Mouse (Mus musculus) ES-Bruce4 (cell line): Measurements from ENCODE around the gene Lcmt1. TPM values are rescaled to one million over a fixed set of nuclear protein-coding genes. Genes with fewer than 3 reads are reported as not detected.

Experiments used
- H3K27ac ChIP-seq: 2 replicates; pipeline ENCODE4 v1.5.1; 2012; ENCODE audit warnings: low read length, inconsistent platforms; ENCODE audit not compliant: insufficient read depth
- H3K27me3 ChIP-seq: 2 replicates; pipeline ENCODE4 v1.6.1; 2012; ENCODE audit warnings: mild to moderate bottlenecking, low read length, inconsistent platforms; ENCODE audit not compliant: control insufficient read depth, poor library complexity, insufficient read depth, severe bottlenecking
- H3K36me3 ChIP-seq: 2 replicates; pipeline ENCODE4 v1.6.1; 2012; ENCODE audit warnings: inconsistent platforms, mild to moderate bottlenecking, low read length, moderate library complexity; ENCODE audit not compliant: control insufficient read depth, poor library complexity, insufficient read depth, severe bottlenecking
- H3K4me1 ChIP-seq: one replicate; pipeline ENCODE4 v1.8.1; 2011; ENCODE audit warnings: low read length; ENCODE audit not compliant: control insufficient read depth, insufficient read depth
- H3K4me3 ChIP-seq: 2 replicates; pipeline ENCODE4 v1.5.1; 2011; ENCODE audit warnings: low read depth, mild to moderate bottlenecking, low read length
- H3K9ac ChIP-seq: 2 replicates; pipeline ENCODE4 v1.6.1; 2012; ENCODE audit warnings: low read depth, mild to moderate bottlenecking, inconsistent platforms; ENCODE audit not compliant: poor library complexity, severe bottlenecking
- H3K9me3 ChIP-seq: replicated peaks from 2 replicates; pipeline ENCODE4 v1.6.1; 2012; ENCODE audit warnings: mild to moderate bottlenecking, low read length, inconsistent platforms; ENCODE audit not compliant: control insufficient read depth, poor library complexity, insufficient read depth, severe bottlenecking
- CTCF ChIP-seq: IDR thresholded peaks from one replicate; pipeline ENCODE4 v1.8.1; 2011; ENCODE audit warnings: low read depth, low read length
- EP300 ChIP-seq: IDR thresholded peaks from 2 replicates; pipeline ENCODE4 v1.6.1; 2011; ENCODE audit warnings: low read depth, low read length; ENCODE audit not compliant: insufficient read depth
- POLR2A ChIP-seq: IDR thresholded peaks from one replicate; pipeline ENCODE4 v1.8.1; 2011; ENCODE audit warnings: low read length; ENCODE audit not compliant: insufficient read depth
- polyA plus RNA-seq: library from polyadenylated mRNA; stranded (reverse); fragments of >200 nt; gene quantifications from 2 replicates; pipeline ENCODE4 v1.2.4, GENCODE M21; 2011; ENCODE audit warnings: low read depth; ENCODE audit not compliant: missing spikeins, insufficient read depth, insufficient read length

Lcmt1 gene
- polyA plus RNA-seq, 1 experiment, result 49.9 TPM

GRCm38 (mm10) chr7:123389686-123390280 lies 20.2 kb downstream of the Lcmt1 start:
- Histone ChIP-seq H3K27me3 (no peaks in the 10 kb centered on the region), H3K4me1 (no peaks in the 10 kb centered on the region), H3K9me3 (no peaks in the 10 kb centered on the region), H3K27ac (no peak overlapping the region), H3K4me3 (no peak overlapping the region), H3K9ac (no peak overlapping the region), H3K36me3 (peaks cover 5% of the 10 kb centered on the region; the same call in 1 of the 2 replicates)
- TF ChIP-seq POLR2A, result no peak
- no peak for TF ChIP-seq CTCF
- no peak for TF ChIP-seq EP300

GRCm38 (mm10) chr7:123394271-123394670 lies 24.7 kb downstream of the Lcmt1 start:
- Histone ChIP-seq H3K36me3 (no peaks in the 10 kb centered on the region), H3K27me3 (no peaks in the 10 kb centered on the region), H3K27ac (no peak overlapping the region), H3K9me3 (no peaks in the 10 kb centered on the region), H3K4me3 (no peak overlapping the region), H3K9ac (no peak overlapping the region), H3K4me1 (peaks cover 2% of the 10 kb centered on the region)
- TF ChIP-seq CTCF (no peak), EP300 (no peak), POLR2A (no peak)

- H3K36me3 ChIP-seq, result peaks cover 11% of the 10 kb centered on the region
- no peak overlapping the region for H3K9ac ChIP-seq
- H3K27me3 ChIP-seq, result no peaks in the 10 kb centered on the region
- TF ChIP-seq EP300, result no peak
- no peak for TF ChIP-seq CTCF
- no peak for TF ChIP-seq POLR2A
- H3K4me1 ChIP-seq, result peaks cover 2% of the 10 kb centered on the region
- no peak overlapping the region for H3K27ac ChIP-seq
- H3K4me3 ChIP-seq, result no peak overlapping the region
- H3K9me3 ChIP-seq, result no peaks in the 10 kb centered on the region
These were observed 27.3 kb downstream of the Lcmt1 start for GRCm38 (mm10) chr7:123396900-123397299.

- Histone ChIP-seq H3K27me3 (no peaks in the 10 kb centered on the region), H3K4me3 (no peak overlapping the region), H3K9me3 (no peaks in the 10 kb centered on the region), H3K27ac (no peak overlapping the region), H3K4me1 (peaks cover 2% of the 10 kb centered on the region), H3K9ac (no peak overlapping the region), H3K36me3 (peaks cover 13% of the 10 kb centered on the region)
- TF ChIP-seq CTCF (no peak), EP300 (no peak), POLR2A (no peak)
These were observed 27.8 kb downstream of the Lcmt1 start for GRCm38 (mm10) chr7:123397369-123397768.

GRCm38 (mm10) chr7:123397931-123398330 lies 28.3 kb downstream of the Lcmt1 start:
- Histone ChIP-seq H3K27me3 (no peaks in the 10 kb centered on the region), H3K27ac (no peak overlapping the region), H3K9me3 (no peaks in the 10 kb centered on the region), H3K4me3 (no peak overlapping the region), H3K9ac (no peak overlapping the region), H3K4me1 (peaks cover 2% of the 10 kb centered on the region), H3K36me3 (peaks cover 14% of the 10 kb centered on the region)
- no peak for TF ChIP-seq EP300
- no peak for TF ChIP-seq POLR2A
- TF ChIP-seq CTCF, result no peak

GRCm38 (mm10) chr7:123398828-123399227 lies 29.2 kb downstream of the Lcmt1 start:
- Histone ChIP-seq H3K27me3 (no peaks in the 10 kb centered on the region), H3K36me3 (peaks cover 20% of the 10 kb centered on the region), H3K4me1 (peaks cover 2% of the 10 kb centered on the region), H3K4me3 (no peak overlapping the region), H3K9me3 (no peaks in the 10 kb centered on the region), H3K27ac (no peak overlapping the region), H3K9ac (no peak overlapping the region)
- peak; percentile 32 for TF ChIP-seq CTCF
- TF ChIP-seq POLR2A, result no peak
